Mouse (Mus musculus): ENCODE results near the gene Alg1.

DNA sequence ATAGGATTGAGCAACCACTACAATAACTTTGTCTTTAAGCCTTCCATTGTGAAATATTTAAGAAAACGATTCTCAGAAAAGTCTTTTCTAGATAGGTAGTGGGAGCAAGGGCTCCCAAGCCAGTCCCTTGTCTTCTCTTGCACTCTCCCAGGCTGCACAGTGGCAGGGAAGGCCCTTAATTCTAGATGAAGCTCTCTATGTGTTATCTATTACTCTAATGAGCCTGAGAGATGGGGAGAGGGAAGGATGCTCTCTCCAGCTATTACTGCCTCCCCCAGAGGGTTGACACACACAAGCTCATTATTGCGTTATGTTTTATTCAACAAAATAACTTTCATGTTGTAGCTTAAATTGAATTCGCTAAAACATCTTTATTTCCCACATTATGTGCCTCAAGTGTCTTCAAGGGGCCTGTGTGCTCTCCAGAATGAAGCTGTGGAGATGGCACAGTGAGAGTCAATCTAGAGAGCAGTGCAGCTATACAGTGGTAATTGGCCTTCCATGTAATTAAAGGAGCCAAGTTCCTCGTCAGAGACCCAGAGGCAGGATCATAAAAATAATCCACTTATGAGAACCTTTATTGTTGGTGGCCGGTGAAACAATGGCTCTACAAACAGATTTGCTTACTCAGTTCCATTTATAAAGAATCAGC, 46.3 kb downstream of the Alg1 start:
- TF ChIP-seq POLR2A (IDR thresholded peaks at IDR 0.05; ENCODE audit: low read depth, low read length) (no peak), CTCF (IDR thresholded peaks at IDR 0.05; ENCODE audit: extremely low read depth, insufficient read length, insufficient replicate concordance, low read depth, low read length) (no peak)

All from small intestine, adult 2 months (tissue).